Mouse (Mus musculus): ENCODE results near the gene Chchd5. TPM values are rescaled to one million over a fixed set of nuclear protein-coding genes. Genes with fewer than 3 reads are reported as not detected.

Gene Chchd5
- polyA plus RNA-seq, 1 experiment from 2014 or later = 26.9 TPM

DNA sequence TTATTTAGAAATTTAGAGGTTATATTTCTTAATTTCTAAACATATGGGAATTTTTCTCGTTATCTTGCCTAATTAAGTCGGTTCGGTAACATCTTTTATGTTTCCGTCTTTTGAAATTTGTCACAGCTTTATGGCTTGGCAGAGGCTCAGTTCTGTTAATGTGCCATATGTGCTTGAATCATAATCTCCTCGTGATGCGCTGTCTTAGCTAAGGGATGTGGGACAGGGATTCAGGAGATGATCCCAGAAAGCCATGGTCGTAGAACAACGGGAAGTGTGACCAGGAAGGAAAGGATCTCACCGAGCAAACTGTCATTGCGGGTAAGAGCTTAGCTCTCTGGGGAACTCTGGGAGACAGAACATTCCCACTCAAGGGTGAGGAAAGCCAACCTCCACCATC, 10.4 kb downstream of the Chchd5 start:
- no peaks in the 10 kb centered on the region for H3K27me3 ChIP-seq (ENCODE audit: control insufficient read depth, insufficient read depth, low read length)
- no peak overlapping the region for H3K4me2 ChIP-seq (replicated peaks; ENCODE audit: low read depth, low read length)
- H3K36me3 ChIP-seq (ENCODE audit: control insufficient read depth, insufficient read depth, low read length) = no peaks in the 10 kb centered on the region

DNA sequence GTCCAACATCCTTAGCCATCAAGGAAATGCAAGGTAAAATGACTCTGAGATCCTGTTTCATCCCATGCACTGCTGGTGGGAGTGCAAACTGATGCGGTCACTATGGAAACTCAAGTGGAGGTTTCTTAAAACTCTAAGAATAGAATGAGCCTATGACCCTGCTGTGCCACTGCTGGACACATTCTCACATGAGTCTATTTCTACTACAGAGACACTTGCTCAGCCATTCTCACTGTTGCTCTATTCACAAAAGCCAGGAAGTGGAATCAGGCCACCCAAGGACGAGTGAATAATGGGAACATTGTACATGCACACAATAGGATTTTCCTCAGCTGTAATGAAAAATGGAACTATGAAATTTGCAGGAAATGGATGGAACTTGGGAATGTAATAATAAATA, 19.3 kb downstream of the Chchd5 start:
- H3K9me3 ChIP-seq (ENCODE audit: control insufficient read depth, low read length) = no peaks in the 10 kb centered on the region
- no peak overlapping the region for H3K27ac ChIP-seq (ENCODE audit: low read depth, low read length)
- no peak for ATAC-seq (ENCODE audit: low FRiP score, low TSS enrichment)
- 70% methylated on average over 2 of the region's 2 CpGs for WGBS
- no peak overlapping the region for H3K4me2 ChIP-seq (replicated peaks; ENCODE audit: low read depth, low read length)
- no peak overlapping the region for H3K4me3 ChIP-seq (ENCODE audit: low read length)
- H3K27me3 ChIP-seq (ENCODE audit: control insufficient read depth, insufficient read depth, low read length) = no peaks in the 10 kb centered on the region
- no peak overlapping the region for H3K9ac ChIP-seq (ENCODE audit: low read depth, low read length)
- H3K36me3 ChIP-seq (ENCODE audit: control insufficient read depth, insufficient read depth, low read length) = no peaks in the 10 kb centered on the region
- H3K4me1 ChIP-seq (ENCODE audit: control insufficient read depth, insufficient read depth, low read length) = no peaks in the 10 kb centered on the region

More for the DNA sequence above, 10.4 kb downstream of the Chchd5 start:
- Histone ChIP-seq H3K9ac (ENCODE audit: low read depth, low read length) (no peak overlapping the region), H3K4me1 (ENCODE audit: control insufficient read depth, insufficient read depth, low read length) (no peaks in the 10 kb centered on the region), H3K9me3 (ENCODE audit: control insufficient read depth, low read length) (no peaks in the 10 kb centered on the region), H3K27ac (ENCODE audit: low read depth, low read length) (no peak overlapping the region), H3K4me3 (ENCODE audit: low read length) (no peak overlapping the region)
- 84% methylated on average over 10 of the region's 10 CpGs for WGBS
- no peak for ATAC-seq (ENCODE audit: low FRiP score, low TSS enrichment)

DNA sequence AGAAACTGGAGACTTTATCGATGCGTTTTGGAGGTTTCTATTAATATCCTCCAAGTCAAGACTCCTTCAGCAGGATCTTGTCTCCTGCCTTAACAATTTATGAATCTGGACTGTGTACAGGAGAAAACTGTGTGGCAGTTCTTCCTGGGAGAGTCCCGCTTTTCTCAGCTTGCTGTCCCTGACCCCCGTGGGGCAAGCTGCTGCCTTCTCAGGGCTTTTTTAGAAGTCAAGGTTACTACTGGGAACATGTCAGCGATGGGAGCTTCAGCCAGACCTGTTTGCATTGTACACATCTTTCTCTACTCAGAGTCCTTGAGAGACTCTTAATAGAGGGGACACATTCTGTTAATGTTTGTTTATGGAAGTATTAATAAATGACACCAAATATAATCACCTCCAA, 20.9 kb downstream of the Chchd5 start:
- H3K4me2 ChIP-seq (replicated peaks; ENCODE audit: low read depth, low read length) = no peak overlapping the region
- no peak for ATAC-seq (ENCODE audit: low FRiP score, low TSS enrichment)
- WGBS = 86% methylated on average over 5 of the region's 5 CpGs
- no peak overlapping the region for H3K4me3 ChIP-seq (ENCODE audit: low read length)
- no peaks in the 10 kb centered on the region for H3K9me3 ChIP-seq (ENCODE audit: control insufficient read depth, low read length)
- H3K27ac ChIP-seq (ENCODE audit: low read depth, low read length) = no peak overlapping the region
- H3K4me1 ChIP-seq (ENCODE audit: control insufficient read depth, insufficient read depth, low read length) = no peaks in the 10 kb centered on the region
- H3K9ac ChIP-seq (ENCODE audit: low read depth, low read length) = no peak overlapping the region
- no peaks in the 10 kb centered on the region for H3K27me3 ChIP-seq (ENCODE audit: control insufficient read depth, insufficient read depth, low read length)
- H3K36me3 ChIP-seq (ENCODE audit: control insufficient read depth, insufficient read depth, low read length) = no peaks in the 10 kb centered on the region

DNA sequence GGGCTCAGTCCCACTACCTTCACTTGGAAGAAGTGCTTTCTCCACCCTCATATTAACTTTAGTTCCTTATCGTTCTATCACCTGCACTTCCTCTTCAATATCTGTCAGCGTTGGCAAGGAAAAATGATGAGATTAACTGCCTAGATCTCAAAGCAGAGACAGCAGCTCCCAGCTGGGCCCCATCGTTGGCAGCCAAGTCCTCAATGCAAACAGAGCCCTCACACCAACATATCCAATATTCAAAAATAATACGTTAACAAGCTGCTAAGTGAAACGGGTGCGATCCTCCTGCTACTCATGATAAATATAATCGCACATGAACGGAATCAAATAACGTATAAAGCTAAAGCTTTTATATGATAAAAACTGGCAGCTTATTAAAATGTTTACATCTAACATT, 21.6 kb downstream of the Chchd5 start:
- Histone ChIP-seq H3K27me3 (ENCODE audit: control insufficient read depth, insufficient read depth, low read length) (no peaks in the 10 kb centered on the region), H3K4me1 (ENCODE audit: control insufficient read depth, insufficient read depth, low read length) (no peaks in the 10 kb centered on the region), H3K9ac (ENCODE audit: low read depth, low read length) (no peak overlapping the region), H3K27ac (ENCODE audit: low read depth, low read length) (no peak overlapping the region), H3K4me2 (replicated peaks; ENCODE audit: low read depth, low read length) (no peak overlapping the region), H3K36me3 (ENCODE audit: control insufficient read depth, insufficient read depth, low read length) (no peaks in the 10 kb centered on the region), H3K4me3 (ENCODE audit: low read length) (no peak overlapping the region), H3K9me3 (ENCODE audit: control insufficient read depth, low read length) (no peaks in the 10 kb centered on the region)
- no peak for ATAC-seq (ENCODE audit: low FRiP score, low TSS enrichment)
- WGBS = 89% methylated on average over 9 of the region's 9 CpGs

DNA sequence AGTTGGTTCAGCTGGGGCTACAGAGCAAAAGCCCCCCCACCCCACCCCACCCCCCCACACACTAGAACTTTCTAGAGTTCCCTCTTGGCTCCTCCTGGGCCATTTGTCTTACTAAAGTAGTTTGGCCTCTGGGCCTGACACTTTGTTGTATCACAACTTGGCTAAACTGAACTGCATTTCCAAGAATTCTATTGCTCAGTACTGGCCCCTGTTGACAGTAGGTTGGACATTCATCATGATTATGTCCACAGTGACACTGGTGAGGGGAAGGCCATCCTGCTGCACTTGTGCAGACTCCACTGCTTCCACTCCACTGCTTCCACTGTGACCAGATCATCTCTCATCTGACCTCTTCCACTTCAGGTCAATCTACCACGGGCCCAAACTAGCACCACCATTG, 23.3 kb downstream of the Chchd5 start:
- no peaks in the 10 kb centered on the region for H3K36me3 ChIP-seq (ENCODE audit: control insufficient read depth, insufficient read depth, low read length)
- no peaks in the 10 kb centered on the region for H3K9me3 ChIP-seq (ENCODE audit: control insufficient read depth, low read length)
- H3K4me3 ChIP-seq (ENCODE audit: low read length) = no peak overlapping the region
- WGBS = 71% methylated on average over 1 of the region's 1 CpGs
- no peaks in the 10 kb centered on the region for H3K4me1 ChIP-seq (ENCODE audit: control insufficient read depth, insufficient read depth, low read length)
- no peak overlapping the region for H3K9ac ChIP-seq (ENCODE audit: low read depth, low read length)
- no peak overlapping the region for H3K27ac ChIP-seq (ENCODE audit: low read depth, low read length)
- H3K4me2 ChIP-seq (replicated peaks; ENCODE audit: low read depth, low read length) = no peak overlapping the region
- ATAC-seq (ENCODE audit: low FRiP score, low TSS enrichment) = no peak
- H3K27me3 ChIP-seq (ENCODE audit: control insufficient read depth, insufficient read depth, low read length) = no peaks in the 10 kb centered on the region

DNA sequence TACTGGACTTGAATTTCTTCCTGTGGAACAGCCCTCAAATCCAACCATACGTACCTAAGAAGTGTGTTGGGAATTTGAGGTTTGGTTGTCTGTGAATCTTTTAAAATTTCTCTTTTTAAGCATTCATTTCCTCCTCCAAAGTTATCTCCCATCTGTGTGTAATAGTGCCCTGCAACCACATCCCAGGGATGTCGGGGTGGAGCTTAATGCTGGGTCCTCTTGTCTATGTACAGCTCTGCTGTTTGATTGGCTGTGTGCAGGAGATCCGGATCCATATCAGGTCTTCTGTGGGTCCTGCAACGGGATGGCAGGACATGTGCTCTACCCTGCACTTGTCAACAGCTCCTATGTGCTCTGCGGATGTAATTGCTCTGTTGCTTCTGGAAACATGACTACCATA, 35.3 kb downstream of the Chchd5 start:
- 80% methylated on average over 5 of the region's 5 CpGs for WGBS
- Histone ChIP-seq H3K4me2 (replicated peaks; ENCODE audit: low read depth, low read length) (no peak overlapping the region), H3K36me3 (ENCODE audit: control insufficient read depth, insufficient read depth, low read length) (no peaks in the 10 kb centered on the region), H3K27ac (ENCODE audit: low read depth, low read length) (no peak overlapping the region), H3K9ac (ENCODE audit: low read depth, low read length) (no peak overlapping the region), H3K4me3 (ENCODE audit: low read length) (no peak overlapping the region), H3K9me3 (ENCODE audit: control insufficient read depth, low read length) (0 out of 2 replicates have a peak, but pooled peaks cover 2% of the 10 kb centered on the region), H3K4me1 (ENCODE audit: control insufficient read depth, insufficient read depth, low read length) (no peaks in the 10 kb centered on the region), H3K27me3 (ENCODE audit: control insufficient read depth, insufficient read depth, low read length) (no peaks in the 10 kb centered on the region)
- ATAC-seq (ENCODE audit: low FRiP score, low TSS enrichment) = no peak

DNA sequence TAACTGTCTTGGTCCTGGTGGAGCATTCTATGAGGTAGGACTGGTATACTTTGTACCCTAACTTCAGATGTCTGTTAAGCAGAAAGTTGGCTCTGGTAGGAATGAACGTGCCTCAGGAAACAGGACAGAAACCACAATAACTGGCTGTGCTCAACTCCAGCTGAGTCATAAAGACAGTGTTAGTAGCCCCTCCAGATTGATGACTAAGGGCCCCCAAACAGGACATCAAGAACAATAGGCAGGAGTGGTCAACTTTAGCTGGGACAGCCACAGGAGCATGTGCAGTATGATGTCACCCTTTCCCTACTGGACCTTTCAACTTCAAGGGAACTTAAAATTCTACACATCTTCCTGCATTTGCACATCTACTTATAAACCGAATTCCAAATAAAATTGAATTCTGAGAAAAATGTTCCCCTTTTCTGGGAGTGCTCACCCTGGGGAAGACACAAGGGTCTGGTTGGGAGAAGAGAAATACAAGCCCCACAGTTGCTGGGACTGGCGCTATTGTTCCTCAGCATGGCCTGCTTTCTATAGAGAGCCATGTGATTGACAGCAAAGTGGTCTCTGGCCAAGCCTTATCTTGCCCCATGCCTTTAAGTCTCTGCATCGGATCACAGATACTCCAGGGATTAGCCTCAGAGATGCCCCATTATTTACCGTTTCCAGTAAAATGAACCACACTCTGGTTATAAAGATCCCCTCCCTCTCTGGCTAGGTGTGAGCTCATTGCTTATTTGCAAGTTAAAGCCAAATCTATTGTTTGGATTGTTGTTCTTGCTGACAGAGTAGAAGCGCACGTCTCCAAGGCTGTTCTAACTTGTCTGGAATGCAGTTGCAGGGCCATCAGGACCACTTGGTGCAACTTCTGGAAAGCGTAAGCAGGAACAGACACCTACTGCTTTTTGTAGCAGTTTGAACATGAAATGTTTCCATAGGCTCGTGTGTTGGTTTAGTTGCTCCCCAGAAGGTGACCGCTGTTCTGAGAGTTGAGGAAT, 37.3 kb downstream of the Chchd5 start:
- H3K36me3 ChIP-seq (ENCODE audit: control insufficient read depth, insufficient read depth, low read length) = no peaks in the 10 kb centered on the region
- H3K9ac ChIP-seq (ENCODE audit: low read depth, low read length) = no peak overlapping the region
- H3K4me1 ChIP-seq (ENCODE audit: control insufficient read depth, insufficient read depth, low read length) = no peaks in the 10 kb centered on the region
- H3K27ac ChIP-seq (ENCODE audit: low read depth, low read length) = no peak overlapping the region
- H3K9me3 ChIP-seq (ENCODE audit: control insufficient read depth, low read length) = 0 out of 2 replicates have a peak, but pooled peaks cover 2% of the 10 kb centered on the region
- ATAC-seq (ENCODE audit: low FRiP score, low TSS enrichment) = no peak
- H3K27me3 ChIP-seq (ENCODE audit: control insufficient read depth, insufficient read depth, low read length) = no peaks in the 10 kb centered on the region
- 79% methylated on average over 10 of the region's 10 CpGs for WGBS
- H3K4me3 ChIP-seq (ENCODE audit: low read length) = no peak overlapping the region
- no peak overlapping the region for H3K4me2 ChIP-seq (replicated peaks; ENCODE audit: low read depth, low read length)

DNA sequence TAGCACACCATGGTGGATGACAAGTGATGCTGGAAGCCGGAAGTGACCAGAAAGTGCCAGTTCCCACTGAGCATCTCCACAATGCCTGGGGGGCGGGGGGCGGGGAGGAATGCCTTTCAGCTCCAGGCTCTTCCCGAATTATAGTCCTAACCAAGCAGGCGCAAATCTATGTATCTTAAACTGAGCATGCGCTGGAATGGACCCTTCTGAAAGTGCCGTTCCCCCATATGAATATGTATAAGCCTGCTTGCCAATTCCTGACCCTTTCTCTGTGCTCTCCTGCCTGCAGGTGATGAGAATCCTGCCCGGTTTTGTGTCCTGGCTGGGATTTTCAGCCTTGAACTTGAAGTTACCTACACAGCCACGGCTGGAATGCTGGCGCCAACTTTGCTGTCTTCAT, 43.9 kb downstream of the Chchd5 start:
- H3K27me3 ChIP-seq (ENCODE audit: control insufficient read depth, insufficient read depth, low read length) = no peaks in the 10 kb centered on the region
- ATAC-seq (ENCODE audit: low FRiP score, low TSS enrichment) = no peak
- H3K4me3 ChIP-seq (ENCODE audit: low read length) = no peak overlapping the region
- H3K9ac ChIP-seq (ENCODE audit: low read depth, low read length) = no peak overlapping the region
- H3K27ac ChIP-seq (ENCODE audit: low read depth, low read length) = no peak overlapping the region
- 66% methylated on average over 10 of the region's 10 CpGs for WGBS
- no peaks in the 10 kb centered on the region for H3K4me1 ChIP-seq (ENCODE audit: control insufficient read depth, insufficient read depth, low read length)
- H3K36me3 ChIP-seq (ENCODE audit: control insufficient read depth, insufficient read depth, low read length) = no peaks in the 10 kb centered on the region
- H3K4me2 ChIP-seq (replicated peaks; ENCODE audit: low read depth, low read length) = no peak overlapping the region
- 0 out of 2 replicates have a peak, but pooled peaks cover under 1% of the 10 kb centered on the region for H3K9me3 ChIP-seq (ENCODE audit: control insufficient read depth, low read length)

DNA sequence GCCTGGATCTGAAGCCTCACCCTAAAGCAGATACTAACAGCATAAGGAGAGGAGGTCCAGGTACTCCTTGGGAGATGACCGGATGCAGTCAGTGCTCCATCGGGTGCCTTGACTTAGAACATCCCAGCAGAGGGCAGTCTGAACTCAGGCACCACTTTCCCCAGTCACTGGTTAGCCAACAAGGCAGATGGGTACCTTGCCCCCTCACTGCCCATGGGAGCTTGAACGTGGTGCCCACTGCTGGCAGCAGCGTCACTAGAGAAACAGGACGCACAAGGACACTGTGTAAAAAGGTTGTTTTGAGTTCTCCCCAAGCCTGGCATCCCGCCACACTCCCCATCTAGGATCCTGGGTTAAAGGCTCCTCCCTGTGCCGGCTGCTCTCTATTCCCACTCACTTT, 45.0 kb downstream of the Chchd5 start:
- Histone ChIP-seq H3K9ac (ENCODE audit: low read depth, low read length) (no peak overlapping the region), H3K27me3 (ENCODE audit: control insufficient read depth, insufficient read depth, low read length) (no peaks in the 10 kb centered on the region), H3K9me3 (ENCODE audit: control insufficient read depth, low read length) (no peaks in the 10 kb centered on the region), H3K4me3 (ENCODE audit: low read length) (no peak overlapping the region), H3K36me3 (ENCODE audit: control insufficient read depth, insufficient read depth, low read length) (no peaks in the 10 kb centered on the region), H3K4me1 (ENCODE audit: control insufficient read depth, insufficient read depth, low read length) (no peaks in the 10 kb centered on the region), H3K4me2 (replicated peaks; ENCODE audit: low read depth, low read length) (no peak overlapping the region), H3K27ac (ENCODE audit: low read depth, low read length) (no peak overlapping the region)
- ATAC-seq (ENCODE audit: low FRiP score, low TSS enrichment) = 0 out of 2 replicates have a peak, but pooled peaks have one; percentile 60
- 43% methylated on average over 7 of the region's 7 CpGs for WGBS
